Mouse (Mus musculus) left cerebral cortex, postnatal 4 days (tissue): ENCODE measurements around the gene Tbc1d9. TPM values are rescaled to one million over a fixed set of nuclear protein-coding genes. Genes with fewer than 3 reads are reported as not detected.

ENCODE experiments used
- DNase-seq: peaks from one replicate; pipeline ENCODE4 v3.0.0-alpha.2; 2022
- intact Hi-C: fragments of 180-260 bp; cut with DNase I; formaldehyde crosslinking; loops from one replicate; pipeline ENCODE4 v1.15.1; 2025
- total RNA-seq, 2 experiments: library from RNA; stranded (reverse); gene quantifications; 2 replicates each; pipeline ENCODE4 v1.2.3; 2021

The Tbc1d9 gene
- total RNA-seq, 2 experiments from 2014 or later, result 122 to 129 TPM

DNA sequence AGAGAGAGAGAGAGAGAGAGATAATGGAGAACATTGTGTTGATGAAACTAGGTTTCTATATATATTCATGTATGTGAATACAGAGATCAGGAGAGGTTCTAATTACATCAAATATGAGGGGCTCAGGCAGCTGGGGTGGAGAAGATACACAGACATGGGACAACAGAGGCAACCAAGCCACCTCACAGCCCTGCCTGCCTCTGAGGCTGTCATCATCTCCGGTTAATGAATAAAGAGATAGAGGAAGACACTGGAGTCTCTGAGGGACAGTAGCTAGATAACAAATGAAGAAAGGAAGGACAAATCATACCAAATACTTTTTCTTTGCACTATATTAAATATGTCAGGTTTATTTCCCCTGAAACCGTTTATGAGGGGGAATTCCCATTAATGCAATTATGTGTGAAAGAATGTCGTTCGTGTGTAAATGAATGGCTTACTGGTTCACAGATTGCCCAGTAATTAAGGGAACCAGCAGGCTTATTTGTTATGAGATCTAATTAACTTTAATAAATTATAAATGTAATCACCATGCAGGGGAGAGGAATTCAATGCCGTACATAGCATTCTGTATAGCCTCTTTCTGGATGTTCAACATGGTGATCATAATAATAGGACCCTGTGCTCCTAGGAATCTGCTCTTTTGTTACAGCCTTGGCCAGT lies 59.7 kb downstream of the Tbc1d9 start:
- intact Hi-C loops, result no loop called here
- DNase-seq, result no peak

DNA sequence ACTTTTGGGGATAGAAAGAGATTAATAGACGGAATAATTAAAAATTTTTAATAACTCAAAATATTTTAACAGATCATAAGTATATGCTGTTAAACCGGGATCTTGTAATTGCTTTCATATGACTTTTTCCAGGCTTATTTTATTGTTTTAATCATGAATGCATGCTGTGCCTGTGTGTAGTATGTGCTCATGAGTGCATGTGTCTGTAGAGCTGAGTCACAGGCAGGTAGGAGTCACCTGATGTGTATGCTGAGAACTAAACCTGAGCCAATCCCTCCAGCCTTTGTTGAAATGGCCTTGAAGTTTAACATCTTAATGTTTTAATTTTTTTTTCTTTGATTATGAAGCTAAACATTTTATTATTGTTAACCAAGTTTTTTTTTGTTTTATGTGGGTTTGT lies 60.4 kb downstream of the Tbc1d9 start:
- DNase-seq, result no peak
- intact Hi-C loops, result no loop called here

DNA sequence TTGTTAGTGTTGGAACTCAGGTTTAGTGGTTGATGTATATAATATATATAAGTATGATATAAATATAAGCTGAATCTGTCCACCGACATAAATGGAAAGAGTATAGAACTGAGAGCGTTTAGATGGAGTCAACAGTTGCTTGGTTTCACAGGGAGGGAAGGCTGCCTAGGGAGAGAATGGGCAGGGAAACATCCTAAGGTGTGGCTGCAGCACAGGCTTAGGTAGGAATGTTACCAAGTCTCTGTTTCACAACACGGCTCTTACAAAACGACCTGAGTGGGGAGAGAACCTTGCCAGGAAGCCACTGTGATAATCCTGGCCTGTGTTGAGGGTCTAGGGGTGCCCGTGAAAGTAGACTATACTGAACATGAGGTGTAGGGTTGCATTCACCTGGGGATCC lies 62.2 kb downstream of the Tbc1d9 start:
- no peak for DNase-seq
- intact Hi-C loops, result no loop called here

DNA sequence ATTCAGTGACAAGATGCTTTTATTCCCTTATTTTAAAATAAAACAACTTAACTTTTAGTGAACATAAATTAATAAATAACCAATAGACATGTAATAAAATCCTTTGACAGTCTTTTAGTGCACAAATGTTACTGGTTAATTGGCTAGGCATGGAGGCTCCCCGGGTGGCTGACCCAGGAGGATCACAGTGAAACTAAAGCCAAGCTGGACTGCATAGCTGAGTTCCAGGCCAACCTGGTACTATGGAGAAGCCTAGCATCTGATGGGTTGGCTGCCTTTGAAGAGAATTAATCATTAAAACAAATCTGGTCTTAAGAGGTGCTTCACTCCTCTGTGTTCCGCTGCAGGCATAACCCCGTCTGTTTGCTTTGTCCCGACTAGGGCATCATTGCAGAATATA lies 67.9 kb downstream of the Tbc1d9 start:
- intact Hi-C loops, result no loop called here
- DNase-seq, result no peak

DNA sequence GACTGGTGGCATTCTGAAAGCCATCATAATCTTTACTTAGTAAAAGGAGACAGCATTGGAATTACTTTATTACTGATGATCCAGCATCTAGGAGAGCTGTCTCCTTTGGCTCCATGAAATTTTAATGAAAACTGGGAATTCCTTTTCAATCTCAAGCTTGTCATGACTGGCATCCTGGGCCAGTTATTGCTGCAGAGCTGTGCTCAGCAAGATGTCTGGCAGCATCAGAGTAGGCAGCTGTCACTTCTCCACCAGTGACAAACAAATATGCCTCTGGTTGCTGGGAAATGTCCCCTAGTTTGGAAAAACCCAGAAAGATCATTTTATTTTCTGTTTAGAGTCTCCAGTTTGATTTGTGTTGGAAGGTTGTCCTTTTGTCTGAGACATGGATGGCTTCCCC lies 74.2 kb downstream of the Tbc1d9 start:
- intact Hi-C loops, result no loop called here
- DNase-seq, result peak; percentile 17

DNA sequence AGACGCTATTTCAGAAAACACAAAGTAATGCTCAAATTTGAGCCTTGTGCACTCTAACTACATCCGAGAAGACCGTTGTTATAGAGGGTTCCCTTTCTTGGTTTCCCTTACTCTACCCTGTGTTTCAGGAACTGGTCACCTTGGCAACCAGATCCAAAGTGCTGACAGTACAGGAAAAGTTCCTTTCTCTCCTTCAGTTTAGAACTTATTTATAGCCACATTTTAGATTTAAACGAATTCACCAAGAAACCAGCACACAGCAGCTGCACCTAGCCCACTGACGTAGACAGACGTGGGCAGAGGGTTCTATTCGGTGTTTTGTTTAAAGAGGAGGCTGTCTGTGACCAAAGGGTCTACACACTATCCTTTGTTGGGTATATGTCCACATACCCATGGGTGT lies 79.0 kb downstream of the Tbc1d9 start:
- intact Hi-C loops, result no loop called here
- DNase-seq, result no peak

DNA sequence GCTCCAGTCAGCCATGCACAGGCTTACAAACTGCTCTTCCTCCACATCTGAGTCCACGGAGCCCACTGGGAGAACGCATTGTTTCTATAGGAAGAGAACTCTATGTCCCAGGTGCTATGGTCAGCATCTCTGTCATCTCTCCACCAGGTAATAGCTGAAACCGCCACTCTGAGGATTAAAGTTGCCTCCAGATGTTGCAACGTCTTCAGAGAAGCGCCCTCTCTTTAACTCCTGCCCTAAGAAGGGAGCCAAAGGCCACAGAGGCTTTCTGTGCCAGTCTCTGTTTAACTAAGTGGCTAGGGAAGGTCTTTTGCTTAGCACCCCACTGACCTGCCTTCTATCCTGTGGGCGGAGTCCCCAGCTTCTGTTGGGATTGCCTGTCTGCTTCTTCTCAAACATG lies 85.7 kb downstream of the Tbc1d9 start:
- intact Hi-C loops, result no loop called here
- no peak for DNase-seq

DNA sequence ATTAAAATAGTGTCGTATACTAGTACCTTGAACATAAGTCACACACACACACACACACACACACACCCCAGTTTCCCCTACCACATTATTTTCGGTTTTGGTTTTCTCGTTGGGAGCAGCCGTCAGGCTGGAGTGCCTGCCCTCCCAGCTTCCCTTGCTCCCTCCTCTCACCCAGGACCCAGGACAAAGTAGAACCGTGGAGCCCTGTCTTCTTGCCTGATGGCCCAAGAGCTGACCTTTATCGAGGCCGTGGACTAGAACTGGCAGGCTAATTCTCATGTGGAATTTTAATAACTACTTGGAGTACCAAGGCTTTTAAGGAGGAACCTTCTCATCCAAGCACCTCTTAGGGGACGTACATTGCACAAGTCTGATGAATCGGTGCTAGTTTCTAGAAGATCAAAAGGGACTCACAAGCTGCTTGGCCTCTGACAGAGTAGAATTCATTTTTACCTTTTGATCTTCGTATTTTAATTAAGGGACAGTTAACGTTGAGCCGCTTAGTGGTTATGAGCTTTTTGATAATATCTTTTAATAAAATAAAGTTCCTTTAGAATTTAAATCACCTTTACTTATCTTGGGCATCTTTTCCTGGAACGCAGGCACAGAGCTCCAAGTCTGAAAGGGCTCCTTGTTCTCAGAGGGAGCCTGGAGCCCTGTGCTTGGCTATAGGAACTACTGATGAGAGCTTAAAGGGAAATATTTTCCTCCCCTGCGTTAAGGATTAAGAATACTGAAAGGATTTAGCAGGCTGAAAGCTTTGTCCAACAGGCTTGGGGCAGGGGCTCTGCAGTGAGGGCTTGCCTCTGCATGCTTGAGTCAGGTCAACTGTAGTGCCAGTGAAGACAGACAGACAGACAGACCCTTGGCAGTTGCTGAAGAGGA lies 86.5 kb downstream of the Tbc1d9 start:
- DNase-seq, result no peak

DNA sequence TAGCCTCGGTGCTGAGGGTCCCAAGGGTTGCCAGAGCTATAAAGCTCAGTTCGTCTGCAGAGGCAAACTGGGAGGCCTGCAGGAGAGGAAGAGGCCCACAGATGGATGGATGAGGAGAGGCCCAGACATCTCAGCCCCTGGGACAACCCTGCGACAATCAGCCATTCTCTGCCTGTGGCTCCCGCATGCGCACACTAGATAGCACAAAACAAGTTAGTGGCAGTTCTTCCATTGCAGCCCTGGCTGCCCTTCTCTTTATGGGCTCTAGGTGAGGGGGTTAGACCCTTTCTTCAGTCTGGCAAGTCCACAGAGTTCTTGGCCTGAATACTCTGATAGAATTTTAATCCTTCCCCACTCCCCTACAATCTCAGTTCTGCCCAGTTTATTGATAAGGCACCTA lies 87.6 kb downstream of the Tbc1d9 start:
- DNase-seq, result no peak
- intact Hi-C loops, result no loop called here

More for the DNA sequence above, 86.5 kb downstream of the Tbc1d9 start:
- intact Hi-C loops, result no loop called here

DNA sequence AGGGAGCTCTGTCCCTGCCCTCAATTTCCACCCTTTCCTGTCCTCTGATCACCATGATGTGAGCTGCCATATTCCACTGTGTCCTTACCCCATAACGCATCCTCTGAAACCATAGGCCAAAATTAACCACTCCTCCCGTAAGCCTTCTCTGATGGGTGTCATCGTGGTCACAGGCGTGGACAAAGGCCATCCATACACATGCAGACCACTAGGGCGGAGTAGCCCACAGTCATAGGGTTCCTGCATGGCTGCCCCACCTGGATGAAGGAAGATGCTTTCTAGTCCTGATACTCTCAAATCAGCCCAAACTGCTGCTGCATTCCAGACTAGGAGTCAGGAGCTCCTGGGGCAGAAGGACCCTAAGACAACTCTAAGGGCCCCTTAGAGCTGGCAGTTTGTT lies 92.5 kb downstream of the Tbc1d9 start:
- intact Hi-C loops, result no loop called here

DNA sequence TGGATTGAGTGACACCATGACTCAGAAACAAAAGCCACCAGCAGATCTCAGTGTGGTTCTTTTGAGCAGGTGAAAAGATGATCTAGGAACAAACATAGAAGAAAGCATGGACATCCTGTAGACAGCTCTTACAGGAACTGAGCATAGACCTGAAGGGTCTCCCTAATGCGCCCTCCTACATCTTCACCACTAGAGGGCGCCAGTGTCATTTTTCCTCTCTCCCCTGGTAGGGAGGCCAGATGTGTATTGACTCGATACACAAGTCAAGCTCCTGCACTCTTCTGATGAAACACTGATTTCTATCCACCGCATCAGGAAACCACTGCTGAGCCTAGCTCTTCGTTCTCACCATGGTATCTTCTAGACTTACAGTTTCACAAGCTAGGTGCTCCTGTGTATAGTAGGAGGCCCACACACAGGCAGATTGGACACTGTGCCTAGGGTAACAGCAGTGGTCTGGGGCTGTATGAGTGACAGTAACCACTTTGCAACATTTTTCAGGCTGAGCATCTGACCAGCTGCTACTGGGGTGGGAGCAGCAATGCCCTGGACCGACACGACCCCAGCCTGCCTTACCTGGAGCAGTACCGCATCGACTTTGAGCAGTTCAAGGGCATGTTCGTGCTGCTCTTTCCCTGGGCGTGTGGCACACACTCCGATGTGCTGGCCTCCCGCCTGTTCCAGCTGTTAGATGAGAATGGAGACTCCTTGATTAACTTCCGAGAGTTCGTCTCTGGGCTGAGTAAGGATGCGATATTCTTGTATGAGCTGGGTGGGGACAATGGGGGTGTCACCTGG lies 95.5 kb downstream of the Tbc1d9 start:
- intact Hi-C loops, result no loop called here
- DNase-seq, result peak; percentile 55

More for the DNA sequence above, 92.5 kb downstream of the Tbc1d9 start:
- no peak for DNase-seq

DNA sequence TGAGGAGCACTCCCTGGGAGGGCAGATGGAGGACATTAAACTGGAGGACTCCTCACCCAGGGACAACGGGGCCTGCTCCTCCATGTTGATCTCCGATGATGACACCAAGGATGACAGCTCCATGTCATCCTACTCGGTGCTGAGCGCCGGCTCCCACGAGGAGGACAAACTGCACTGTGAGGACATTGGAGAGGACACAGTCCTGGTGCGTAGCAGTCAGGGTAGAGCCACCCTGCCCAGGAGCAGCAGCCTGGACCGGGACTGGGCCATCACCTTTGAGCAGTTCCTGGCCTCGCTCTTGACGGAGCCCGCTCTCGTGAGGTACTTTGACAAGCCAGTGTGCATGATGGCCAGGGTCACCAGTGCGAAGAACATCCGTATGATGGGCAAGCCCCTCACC lies 106.0 kb downstream of the Tbc1d9 start:
- intact Hi-C loops, result no loop called here
- no peak for DNase-seq

DNA sequence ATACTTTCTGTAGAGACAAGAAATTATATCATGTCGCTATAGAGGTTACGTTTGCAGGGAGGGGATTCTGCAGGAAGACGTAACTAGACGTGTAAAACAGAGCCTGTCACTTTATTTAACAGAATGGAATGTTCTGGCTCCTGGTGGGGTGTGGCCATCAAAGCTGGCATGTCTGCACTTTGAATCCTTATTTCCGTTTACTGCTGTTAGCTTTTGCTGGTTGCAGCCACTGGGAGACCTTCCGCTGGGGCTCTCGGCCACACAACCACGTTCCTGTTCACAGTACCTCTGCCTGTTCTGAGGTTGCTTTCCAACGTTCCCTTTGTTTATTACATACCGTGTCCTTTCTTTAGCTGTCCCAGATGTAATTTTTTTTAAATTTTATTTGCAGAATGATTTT lies 107.3 kb downstream of the Tbc1d9 start:
- intact Hi-C loops, result no loop called here
- no peak for DNase-seq

DNA sequence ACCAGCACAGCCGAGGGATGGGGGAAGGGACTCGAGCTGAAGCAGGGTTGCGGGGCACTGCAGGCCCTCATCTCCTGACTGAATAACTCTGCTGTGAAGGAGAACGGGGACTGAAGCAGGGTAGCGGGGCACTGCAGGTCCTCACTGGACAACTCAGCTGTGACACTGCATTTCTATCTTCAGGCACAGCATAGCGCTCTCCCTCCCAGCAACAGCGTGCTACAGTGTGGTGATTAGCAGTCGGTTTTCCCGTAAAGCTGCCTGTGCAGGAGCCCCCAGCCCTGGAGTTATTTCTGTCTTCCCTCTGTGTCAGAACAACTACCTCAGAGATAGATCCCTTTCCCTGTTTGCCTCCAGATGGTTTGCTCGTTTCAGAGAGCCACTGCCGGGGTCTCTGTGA lies 109.3 kb downstream of the Tbc1d9 start:
- intact Hi-C loops, result no loop called here
- DNase-seq, result no peak

DNA sequence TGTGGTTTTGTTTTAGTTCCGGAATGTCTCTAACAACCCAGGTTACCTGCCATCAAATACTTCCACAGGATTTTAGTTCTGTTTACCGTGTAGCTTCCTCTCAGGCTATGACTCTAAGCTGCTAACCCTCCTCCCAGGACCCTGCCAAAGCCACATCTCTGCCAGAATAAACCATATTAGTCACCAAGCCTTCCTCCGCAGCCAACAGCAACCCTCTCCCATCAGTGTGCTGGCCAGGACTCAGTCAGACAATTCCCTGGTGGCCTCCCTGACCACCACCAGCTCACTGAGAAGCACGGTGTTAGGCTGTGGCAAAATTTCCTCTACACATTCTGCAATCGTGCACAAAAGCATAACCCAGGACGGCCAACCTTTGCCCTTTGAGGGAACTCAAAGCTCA lies 113.3 kb downstream of the Tbc1d9 start:
- DNase-seq, result no peak
- intact Hi-C loops, result no loop called here

DNA sequence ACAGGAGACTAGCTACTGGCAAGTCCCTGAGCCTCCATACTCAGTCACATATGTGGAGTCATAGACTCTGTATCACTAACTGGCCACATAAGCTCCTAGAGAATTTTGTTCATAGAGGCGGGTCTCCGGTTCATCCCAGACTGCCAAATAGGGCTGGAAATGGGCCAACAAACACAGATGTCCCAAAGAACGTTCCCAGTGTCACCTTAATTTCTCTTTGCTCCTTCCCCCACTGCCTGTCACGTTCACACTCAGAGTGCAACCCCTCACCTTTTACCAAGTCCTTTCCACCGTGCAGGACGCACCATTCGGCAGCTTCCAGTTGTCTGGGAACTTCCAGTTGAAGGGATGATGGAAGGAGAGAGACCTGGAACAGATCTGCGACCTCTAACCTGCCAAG lies 120.2 kb downstream of the Tbc1d9 start:
- peak; percentile 21 for DNase-seq
- intact Hi-C loops, result no loop called here

DNA sequence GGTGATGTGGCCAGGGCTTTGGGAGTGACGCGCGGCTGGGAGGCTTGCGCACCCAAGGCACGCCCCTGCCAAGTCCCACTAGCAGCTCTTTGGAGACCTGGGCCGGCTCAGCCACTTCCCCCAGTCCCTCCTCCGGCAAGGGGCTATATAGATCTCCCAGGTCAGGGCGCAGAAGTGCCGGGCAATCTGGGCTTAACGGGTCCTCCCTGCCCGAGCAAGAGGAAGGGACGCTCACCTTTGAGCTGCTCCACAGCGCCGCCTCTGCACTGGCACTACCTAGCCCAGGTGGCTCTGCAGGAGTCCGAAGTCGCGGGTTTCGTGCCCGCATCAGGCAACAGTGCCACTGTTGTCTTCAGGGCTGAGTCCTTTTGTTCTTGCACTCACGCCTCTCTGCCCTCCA lies 125.0 kb downstream of the Tbc1d9 start, which contains the start of gene Ucp1:
Gene Ucp1, plus strand, starts transcription at position 177 of the 400 bp plus-strand sequence.
- intact Hi-C loops, result no loop called here
- no peak for DNase-seq

DNA sequence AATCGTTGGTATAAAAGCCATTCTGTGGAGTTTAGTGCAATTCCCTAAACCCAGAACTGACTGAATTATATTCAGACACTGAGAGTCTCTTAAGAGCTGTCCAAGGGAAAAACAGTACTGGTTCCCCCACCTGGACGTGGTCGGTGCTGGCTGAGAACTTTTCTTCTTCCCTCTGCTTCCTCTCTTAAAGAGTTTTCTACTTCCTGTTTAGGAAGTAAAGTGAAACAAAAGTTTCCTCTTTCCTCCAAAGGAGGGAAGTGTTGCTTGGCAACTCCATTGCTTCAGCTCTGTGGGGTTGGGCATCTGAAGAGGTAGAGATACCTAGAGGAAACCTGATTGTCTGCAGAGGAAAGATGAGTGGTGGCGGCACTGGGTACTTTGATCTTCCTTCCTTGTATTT lies 132.2 kb downstream of the Tbc1d9 start:
- no peak for DNase-seq
- intact Hi-C loops, result no loop called here

DNA sequence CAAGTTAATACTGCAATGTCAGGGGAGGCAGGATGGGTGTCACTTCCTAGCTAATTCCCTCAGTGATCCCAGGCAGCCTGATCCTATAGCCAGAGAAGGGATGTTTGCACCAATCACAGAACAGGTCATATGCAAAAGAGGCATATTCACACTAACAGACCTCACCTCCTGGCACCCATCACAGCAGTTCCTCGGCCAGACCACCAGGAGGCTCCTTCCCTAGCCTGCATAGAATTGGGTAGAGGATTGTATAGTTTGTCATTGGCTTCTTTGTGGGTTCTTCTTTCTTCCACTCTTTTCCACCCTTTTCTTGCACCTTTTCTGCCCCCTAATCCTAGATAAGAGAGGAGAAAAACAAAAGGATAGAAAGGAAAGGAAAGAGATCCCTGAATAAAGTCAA lies 135.0 kb downstream of the Tbc1d9 start:
- DNase-seq, result no peak
- intact Hi-C loops, result no loop called here

DNA sequence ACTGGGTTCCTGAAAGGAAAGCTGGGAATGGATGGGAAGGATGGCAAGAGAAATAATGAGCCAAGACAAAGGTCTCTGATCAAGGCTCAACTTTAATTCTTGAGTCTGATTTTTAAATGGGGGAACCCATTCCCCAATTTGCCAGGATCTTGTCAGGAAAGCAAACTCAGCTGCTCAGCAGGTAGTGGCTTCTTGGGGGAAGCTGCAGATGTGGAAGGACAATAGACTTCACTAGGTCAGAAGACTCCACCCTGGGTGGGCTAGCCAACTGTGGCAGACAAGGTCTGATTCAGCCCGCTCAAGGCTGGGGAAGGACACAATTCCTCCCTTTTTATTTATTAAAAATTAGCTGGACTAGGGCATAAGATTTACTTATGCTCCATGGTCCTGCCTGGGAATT lies 139.8 kb downstream of the Tbc1d9 start:
- DNase-seq, result no peak
- intact Hi-C loops, result no loop called here

DNA sequence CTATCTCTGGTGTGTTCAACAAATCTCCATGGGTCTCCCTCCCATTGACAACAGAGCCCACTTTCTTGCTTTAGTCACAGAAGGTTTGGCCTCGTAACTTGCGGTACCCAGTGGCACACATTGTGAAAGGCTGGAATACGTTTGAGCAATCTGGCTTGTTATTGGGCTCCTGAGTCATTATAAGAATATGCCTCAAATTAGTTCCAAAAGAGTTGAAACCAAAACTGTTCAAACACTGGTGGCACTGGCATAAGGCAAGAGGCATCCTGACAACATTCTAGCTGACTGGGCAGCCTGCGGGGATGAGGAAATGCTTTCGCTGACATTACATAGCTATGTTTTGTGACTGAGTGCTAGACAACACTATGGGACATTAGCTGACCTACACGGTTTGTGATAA lies 144.7 kb downstream of the Tbc1d9 start:
- no peak for DNase-seq
- intact Hi-C loops, result no loop called here
